Comparison of ENCODE assay signal across 13 mouse cellular contexts in genomic region chr16:91470470-91470869, GRCm38 (mm10).
"Had no signal": no experiment of that assay in that cellular context is flagged by ENCODE, and none has a peak within 500 bp of the region (broad histone marks: within the 10 kb centered on the region; RNA-seq: fewer than 3 reads in every experiment).

No protein-coding gene starts in this region.

- H3K4me2 ChIP-seq: limb, embryonic 13.5 days; liver, embryonic 15.5 days; midbrain, embryonic 15.5 days; neural tube, embryonic 13.5 days had no signal

- H3K9me3 ChIP-seq: limb, embryonic 13.5 days; liver, embryonic 15.5 days; midbrain, embryonic 10.5 days; midbrain, embryonic 15.5 days; neural tube, embryonic 13.5 days had no signal

- DNase-seq: kidney, adult 11 months; kidney, postnatal 10 days; kidney, postnatal 4 days; left cerebral cortex, postnatal 4 days; lung, adult 2 months; lung, postnatal 36 days; right cerebral cortex, postnatal 14 days had no signal

- H3K9ac ChIP-seq: limb, embryonic 13.5 days; liver, embryonic 15.5 days; midbrain, embryonic 15.5 days; neural tube, embryonic 13.5 days had no signal

- H3K4me3 ChIP-seq: limb, embryonic 13.5 days; liver, embryonic 15.5 days; midbrain, embryonic 10.5 days; midbrain, embryonic 15.5 days; neural tube, embryonic 13.5 days had no signal

- H3K27me3 ChIP-seq: limb, embryonic 13.5 days; liver, embryonic 15.5 days; midbrain, embryonic 15.5 days; neural tube, embryonic 13.5 days had no signal

- ATAC-seq: lung, postnatal 0 days; midbrain, embryonic 15.5 days had no signal

- H3K27ac ChIP-seq: limb, embryonic 13.5 days; liver, embryonic 15.5 days; midbrain, embryonic 10.5 days; midbrain, embryonic 15.5 days; neural tube, embryonic 13.5 days had no signal

- H3K36me3 ChIP-seq: limb, embryonic 13.5 days; midbrain, embryonic 15.5 days; neural tube, embryonic 13.5 days had no signal
